Mouse (Mus musculus) C2C12 (cell line): ENCODE data around the gene Mical2.

ENCODE experiments used
- CEBPB ChIP-seq: IDR thresholded peaks from one replicate; pipeline ENCODE4 v1.6.1; 2011; ENCODE audit warnings: low read depth, mild to moderate bottlenecking, control low read depth, moderate library complexity
- CTCF ChIP-seq: IDR thresholded peaks from one replicate; pipeline ENCODE4 v1.5.1; 2011; ENCODE audit not compliant: control insufficient read depth, insufficient read depth, insufficient read length
- MYOD1 ChIP-seq: IDR thresholded peaks from one replicate; pipeline ENCODE4 v1.6.1; 2011; ENCODE audit warnings: low read depth; ENCODE audit not compliant: control insufficient read depth, insufficient read length
- MYOG ChIP-seq: IDR thresholded peaks from one replicate; pipeline ENCODE4 v1.6.1; 2011; ENCODE audit not compliant: control insufficient read depth, insufficient read length; ENCODE audit errors: extremely low read depth

DNA sequence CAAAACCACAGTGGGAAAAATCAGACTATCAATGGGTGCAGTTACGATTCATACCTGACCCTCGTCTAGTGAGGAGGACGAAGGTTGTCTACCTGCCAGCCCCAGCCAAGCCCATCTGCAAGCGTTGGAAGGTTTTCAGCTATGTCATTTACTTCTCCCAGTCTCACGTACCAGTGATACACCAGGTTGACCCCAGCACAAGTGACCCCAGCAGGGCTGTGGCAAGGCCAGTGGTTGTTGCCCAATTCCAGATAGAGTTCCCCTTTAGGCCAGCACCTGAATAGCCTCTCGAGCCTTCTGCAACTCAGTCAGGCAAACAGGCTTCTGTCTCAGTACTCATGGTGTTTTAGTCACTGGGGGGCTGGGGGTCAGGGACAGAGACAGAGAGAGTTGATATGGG, 17.9 kb upstream of the Mical2 start:
- TF ChIP-seq CTCF (no peak), CEBPB (no peak), MYOD1 (no peak), MYOG (no peak)
